Mouse (Mus musculus) bone marrow macrophage, adult 2 months (primary cell): ENCODE measurements around the gene Marcksl1. TPM values are rescaled to one million over a fixed set of nuclear protein-coding genes. Genes with fewer than 3 reads are reported as not detected.
"Not testable (repeated sequence)": the region's sequence is repeated elsewhere in the genome, so short reads cannot be mapped to it uniquely, and the experiment has no call there.

Experiments
- H3K27ac ChIP-seq: 2 replicates; pipeline ENCODE4 v1.5.1; 2012; ENCODE audit warnings: low read depth, low read length; ENCODE audit not compliant: insufficient read depth
- H3K4me1 ChIP-seq: 2 replicates; pipeline ENCODE4 v1.6.1; 2012; ENCODE audit warnings: low read length; ENCODE audit not compliant: control insufficient read depth, insufficient read depth
- H3K4me3 ChIP-seq: 2 replicates; pipeline ENCODE4 v1.5.1; 2012; ENCODE audit warnings: mild to moderate bottlenecking, low read length, moderate library complexity; ENCODE audit not compliant: insufficient read depth
- CTCF ChIP-seq: IDR thresholded peaks from 2 replicates; pipeline ENCODE4 v1.5.1; 2012; ENCODE audit warnings: low read depth, mild to moderate bottlenecking, low read length, moderate library complexity
- POLR2A ChIP-seq: IDR thresholded peaks from 2 replicates; pipeline ENCODE4 v1.6.1; 2012; ENCODE audit warnings: mild to moderate bottlenecking, low read depth, low read length, borderline replicate concordance
- polyA plus RNA-seq: library from polyadenylated mRNA; stranded (reverse); fragments of >200 nt; gene quantifications from 2 replicates; pipeline ENCODE4 v1.2.4, GENCODE M21; 2012; ENCODE audit not compliant: missing spikeins, insufficient read depth, insufficient read length

The Marcksl1 gene
- polyA plus RNA-seq, 1 experiment = 157 TPM

DNA sequence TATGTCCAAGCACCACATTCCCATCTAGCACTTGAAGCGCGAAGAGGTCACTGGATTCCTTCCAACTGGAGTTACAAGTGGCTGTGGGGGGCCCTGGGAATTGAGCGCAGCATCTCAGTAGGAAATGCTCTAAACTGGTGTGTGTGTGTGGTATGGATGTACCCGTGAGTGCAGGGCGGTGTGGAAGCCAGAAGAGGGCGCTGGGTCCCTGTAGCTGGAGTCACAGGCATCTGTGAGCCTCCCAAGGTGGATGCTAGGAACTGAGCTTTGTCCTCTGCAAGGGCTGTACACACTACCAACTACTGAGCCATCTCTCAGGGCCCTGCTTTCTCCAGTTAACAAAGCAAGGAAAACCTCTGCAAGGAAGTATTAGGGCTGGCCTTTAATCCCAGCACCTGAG lies 26.6 kb downstream of the Marcksl1 start:
- no peak overlapping the region for H3K27ac ChIP-seq
- H3K4me3 ChIP-seq = no peak overlapping the region
- peaks cover 9% of the 10 kb centered on the region for H3K4me1 ChIP-seq
- TF ChIP-seq POLR2A (no peak), CTCF (no peak)

DNA sequence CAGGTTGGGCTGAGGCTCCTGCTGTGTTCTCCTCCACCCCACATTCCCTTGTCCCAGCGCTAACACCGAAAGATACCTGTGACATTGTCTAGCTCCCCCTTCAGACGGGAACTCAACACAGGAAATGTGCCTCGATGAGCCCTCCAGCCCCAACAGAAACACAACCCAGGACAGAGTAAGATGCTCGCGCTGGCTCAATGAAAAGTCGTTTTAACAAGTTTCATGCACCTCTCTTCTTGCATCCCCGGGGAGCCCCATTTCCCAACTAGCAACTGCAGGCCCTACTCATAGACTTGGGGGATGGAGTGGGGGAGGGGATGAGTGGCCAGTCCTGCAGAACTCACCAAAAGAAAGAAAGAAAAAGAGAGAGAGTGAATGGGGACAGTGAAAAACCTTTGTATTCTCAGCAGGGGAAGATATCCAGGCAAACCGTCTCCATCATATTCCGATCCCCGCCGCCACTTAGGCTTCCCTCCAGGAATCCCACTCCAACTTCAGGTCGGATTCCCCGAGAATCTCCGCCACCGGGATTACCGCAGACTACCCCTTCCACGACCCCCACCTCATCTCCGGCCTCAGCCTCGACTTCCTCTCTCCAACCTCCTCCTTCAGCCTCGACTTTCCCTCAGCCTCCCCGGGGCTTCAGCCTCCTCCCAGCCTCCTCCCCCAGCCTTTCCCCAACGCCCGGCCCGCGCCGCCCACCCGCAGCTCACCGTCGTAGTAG lies 28.6 kb downstream of the Marcksl1 start:
- Histone ChIP-seq H3K27ac (no peak overlapping the region), H3K4me1 (peaks cover 9% of the 10 kb centered on the region)

DNA sequence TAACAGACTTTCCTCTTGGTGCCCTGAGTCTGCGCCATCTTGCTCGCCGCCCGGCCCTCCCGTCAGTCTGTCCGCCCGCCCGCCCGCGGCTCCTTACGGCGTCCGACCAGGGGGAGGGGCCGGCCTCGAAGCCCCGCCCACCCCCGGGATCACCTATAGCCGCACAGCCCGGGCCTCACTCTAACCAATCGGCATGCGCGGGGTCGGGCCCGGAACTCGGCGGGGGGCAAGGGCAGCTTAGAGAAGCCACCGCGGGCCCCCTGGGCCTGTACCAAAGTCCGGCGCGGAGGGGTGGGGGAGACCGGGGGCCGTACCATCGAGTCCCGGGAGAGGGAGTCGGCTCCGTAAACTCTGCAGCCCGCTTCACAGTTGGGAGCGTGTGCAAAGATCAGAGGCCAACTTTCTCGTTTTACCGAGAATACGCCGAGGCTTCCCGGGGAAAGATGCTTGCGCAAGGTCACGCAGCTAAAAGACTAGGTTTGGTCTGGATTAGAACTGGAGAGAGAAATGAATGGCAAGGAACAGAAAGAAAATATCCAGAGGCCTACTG lies 29.3 kb downstream of the Marcksl1 start, which contains the start of gene Hdac1:
Hdac1 (minus strand) TSS at position 122 of the 550 bp plus-strand sequence.
- Histone ChIP-seq H3K4me1 (peaks cover 9% of the 10 kb centered on the region), H3K4me3 (peak within 1 kb of the TSS; percentile 74), H3K27ac (peak within 1 kb of the TSS; percentile 72)
- no peak; the same call in 1 of the 2 replicates for TF ChIP-seq POLR2A
- TF ChIP-seq CTCF = no peak

More for the DNA sequence above, 28.6 kb downstream of the Marcksl1 start:
- peak overlapping the region; percentile 62 for H3K4me3 ChIP-seq
- TF ChIP-seq CTCF = no peak
- TF ChIP-seq POLR2A = no peak

DNA sequence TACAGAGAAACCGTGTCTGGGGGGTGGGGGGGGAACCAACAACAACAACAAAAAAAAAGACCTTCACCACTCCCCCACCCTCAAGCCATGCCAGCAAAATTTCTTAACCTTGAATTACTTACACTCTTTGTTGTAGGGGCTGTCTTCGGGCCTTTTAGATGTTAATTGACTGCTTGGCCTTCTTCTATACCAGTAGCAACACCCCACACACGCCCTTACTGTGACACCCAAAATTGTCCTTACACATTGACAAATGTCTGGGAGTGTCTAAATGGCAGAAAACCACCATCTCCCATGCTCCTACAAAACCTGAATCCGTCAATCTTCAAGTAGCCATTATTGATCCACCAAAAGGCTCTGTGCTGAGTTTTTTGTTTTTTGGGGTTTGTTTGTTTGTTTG lies 30.7 kb downstream of the Marcksl1 start:
- H3K27ac ChIP-seq = no peak overlapping the region
- no peak for TF ChIP-seq POLR2A
- no peak for TF ChIP-seq CTCF
- H3K4me3 ChIP-seq = no peak overlapping the region
- peaks cover 9% of the 10 kb centered on the region for H3K4me1 ChIP-seq

DNA sequence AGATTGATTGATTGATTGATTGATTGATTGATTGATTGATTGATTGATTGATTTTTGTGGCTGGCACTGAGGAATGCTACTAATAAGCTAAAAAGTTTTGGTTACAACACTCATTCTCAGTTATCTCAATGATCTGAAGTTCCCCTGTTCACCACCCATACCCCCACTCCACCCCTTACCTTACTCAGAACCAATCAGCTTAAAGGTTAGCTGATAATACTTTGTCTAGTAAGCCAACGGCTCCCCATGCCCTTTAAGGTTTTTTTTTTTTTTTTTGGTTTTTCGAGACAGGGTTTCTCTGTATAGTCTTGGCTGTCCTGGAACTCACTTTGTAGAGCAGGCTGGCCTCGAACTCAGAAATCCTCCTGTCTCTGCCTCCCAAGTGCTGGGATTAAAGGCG lies 34.2 kb downstream of the Marcksl1 start:
- H3K4me3 ChIP-seq, H3K4me1 ChIP-seq, H3K27ac ChIP-seq: not testable (repeated sequence)

DNA sequence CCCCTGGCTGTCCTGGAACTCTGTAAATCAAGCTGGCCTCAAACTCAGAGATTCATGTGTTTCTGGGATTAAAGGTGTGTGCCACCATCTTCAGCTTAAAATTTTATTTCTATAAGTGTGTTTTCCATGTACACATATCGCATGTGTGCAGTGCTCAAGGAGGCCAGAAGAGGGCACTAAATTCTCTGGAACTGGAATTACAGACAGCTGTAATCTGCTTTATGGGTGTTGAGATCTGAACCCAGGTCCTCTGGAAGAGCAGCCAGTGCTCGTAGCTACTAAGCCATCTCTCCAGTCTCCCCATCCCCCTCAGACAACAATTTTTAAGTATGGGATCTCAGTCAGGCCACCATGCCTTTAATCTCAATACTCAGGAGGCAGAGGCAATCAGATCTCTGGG lies 35.9 kb downstream of the Marcksl1 start:
- no peak overlapping the region for H3K27ac ChIP-seq
- H3K4me1 ChIP-seq = no peaks in the 10 kb centered on the region
- no peak overlapping the region for H3K4me3 ChIP-seq
- peak; percentile 42 for TF ChIP-seq CTCF
- TF ChIP-seq POLR2A = no peak

DNA sequence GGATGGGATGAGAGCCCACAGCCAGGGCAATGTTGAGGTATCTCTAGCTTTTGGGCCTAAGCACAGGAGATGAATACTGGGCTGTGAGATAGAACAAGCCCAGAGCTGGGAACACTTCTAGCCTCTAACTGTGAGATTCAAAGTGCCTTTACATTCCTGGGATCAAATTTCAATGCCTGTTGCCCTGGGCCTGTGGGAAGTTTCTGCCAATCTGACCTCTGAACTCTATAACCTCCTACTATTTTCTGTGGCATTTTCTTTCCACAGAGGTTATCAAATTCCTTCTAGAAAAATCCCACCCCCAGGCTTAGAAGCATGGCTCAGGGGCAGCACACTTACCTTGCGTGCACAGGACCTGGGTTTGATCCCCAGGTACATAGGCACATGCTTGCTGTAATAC lies 36.9 kb downstream of the Marcksl1 start:
- H3K27ac ChIP-seq = no peak overlapping the region
- H3K4me1 ChIP-seq = no peaks in the 10 kb centered on the region; the same call in 1 of the 2 replicates
- no peak for TF ChIP-seq POLR2A
- TF ChIP-seq CTCF = no peak
- no peak overlapping the region for H3K4me3 ChIP-seq

DNA sequence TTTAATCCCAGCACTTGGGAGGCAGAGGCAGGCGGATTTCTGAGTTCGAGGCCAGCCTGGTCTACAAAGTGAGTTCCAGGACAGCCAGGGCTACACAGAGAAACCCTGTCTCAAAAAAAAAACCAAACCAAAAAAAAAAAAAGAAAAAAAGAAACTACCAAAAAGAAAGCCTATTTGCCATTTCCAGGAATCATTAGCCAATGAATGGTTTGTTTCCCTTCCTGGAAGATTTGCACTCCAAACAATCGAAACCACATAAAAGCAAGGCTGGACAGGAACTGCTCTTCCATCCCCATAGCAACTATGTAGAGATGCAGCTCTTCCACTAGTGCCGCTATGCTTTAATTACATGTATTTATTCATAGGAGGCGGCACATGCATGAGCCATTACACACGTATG lies 41.1 kb downstream of the Marcksl1 start:
- not testable (repeated sequence) for H3K27ac ChIP-seq, H3K4me1 ChIP-seq, H3K4me3 ChIP-seq

DNA sequence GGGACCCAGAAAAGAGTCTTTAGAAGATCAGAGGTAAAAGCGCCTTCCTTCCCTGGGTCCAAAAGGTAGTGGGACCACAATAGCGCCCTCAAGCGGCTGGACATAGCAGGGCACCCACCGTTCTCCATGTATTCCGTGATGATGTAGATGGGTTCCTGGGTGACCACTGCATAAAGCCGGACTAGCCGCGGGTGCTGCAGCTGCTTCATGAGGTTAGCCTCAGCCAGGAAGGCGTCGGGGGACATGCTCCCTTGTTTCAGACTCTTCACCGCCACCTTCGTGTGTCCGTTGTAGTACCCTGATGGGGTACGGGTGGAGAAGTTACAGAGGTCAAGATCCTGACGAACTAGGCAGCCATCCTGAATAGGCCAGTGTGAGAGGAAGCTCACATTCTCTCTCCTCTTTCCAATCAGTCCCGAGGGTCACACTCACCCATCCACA lies 42.1 kb downstream of the Marcksl1 start:
- Histone ChIP-seq H3K27ac (no peak overlapping the region), H3K4me3 (peak overlapping the region; percentile 69), H3K4me1 (peaks cover 8% of the 10 kb centered on the region)
- TF ChIP-seq POLR2A (no peak), CTCF (peak; percentile 84)

DNA sequence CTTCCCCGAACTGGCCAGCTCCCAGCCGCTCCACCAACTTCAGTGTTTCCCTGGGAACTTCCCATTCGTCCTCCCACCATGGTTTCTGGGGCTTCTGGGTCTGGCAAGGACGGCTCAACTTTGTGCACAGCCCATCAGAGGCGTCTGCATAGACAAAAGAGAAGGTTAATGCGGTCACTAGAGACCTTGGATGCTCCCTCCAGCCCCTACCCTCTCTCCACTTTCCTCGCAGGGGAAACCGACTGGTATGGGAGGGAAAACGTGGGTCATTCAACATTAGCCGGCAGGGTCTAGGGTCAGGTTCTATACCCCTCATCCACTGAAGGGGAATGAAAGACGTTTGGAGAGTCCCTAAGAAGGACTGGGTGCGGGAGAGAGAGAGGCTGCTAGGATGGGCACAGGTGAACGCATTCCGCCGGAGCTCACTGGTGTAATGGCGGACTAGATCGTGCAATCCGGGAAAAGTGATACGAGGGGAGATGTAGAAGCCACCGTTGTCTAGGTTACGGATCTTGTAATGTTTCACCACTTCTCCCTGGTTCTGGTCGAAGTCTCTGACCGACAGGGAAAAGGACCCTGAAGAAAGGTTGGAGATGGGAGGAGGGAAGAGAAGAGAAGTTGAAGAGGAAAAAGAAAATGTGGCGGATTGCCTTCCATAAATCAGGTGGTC lies 42.6 kb downstream of the Marcksl1 start:
- TF ChIP-seq POLR2A (no peak), CTCF (no peak)
- H3K27ac ChIP-seq = 0 out of 2 replicates have a peak overlapping the region, but pooled peaks have one; percentile 11
- peak overlapping the region; percentile 69 for H3K4me3 ChIP-seq
- peaks cover 8% of the 10 kb centered on the region for H3K4me1 ChIP-seq
